Mouse (Mus musculus): ENCODE measurements at regions not wholly inside any gene's neighbourhood (a gene's known extent, or its start where the extent isn't known, plus 50 kb on each side); places are given as distances from the start of the nearest gene placed in this dataset.

DNA sequence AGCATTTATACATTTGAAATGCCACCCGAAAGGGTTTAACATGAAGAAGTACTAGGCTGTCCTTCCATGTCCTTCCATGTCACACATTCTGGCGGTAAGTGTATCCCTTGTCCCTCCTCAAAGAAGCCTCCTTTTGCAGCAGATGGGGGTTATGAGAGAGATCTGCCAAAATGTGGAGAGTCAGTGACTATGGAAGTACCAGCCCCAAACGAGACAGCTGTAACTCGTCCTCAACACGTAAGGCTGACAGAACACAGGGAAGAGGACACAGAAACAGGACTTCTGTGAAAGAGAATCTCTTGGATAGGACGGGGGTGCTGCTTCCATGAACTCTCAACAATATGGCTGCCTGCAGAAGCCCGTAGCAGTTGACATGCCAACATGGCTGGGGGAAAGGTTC is 320.4 kb upstream of the Gm10131 start:
- no peak overlapping the region for H3K4me3 ChIP-seq (ENCODE audit: insufficient read depth, low read depth, low read length)
- H3K9ac ChIP-seq (ENCODE audit: low read depth, low read length): no peak overlapping the region
- H3K79me2 ChIP-seq (ENCODE audit: control insufficient read depth, insufficient read depth, low read length): no peaks in the 10 kb centered on the region
- no peaks in the 10 kb centered on the region for H3K4me1 ChIP-seq (ENCODE audit: control insufficient read depth, insufficient read depth, low read length)
- TF ChIP-seq POLR2A (IDR thresholded peaks at IDR 0.05; ENCODE audit: extremely low read depth, insufficient read depth, low read length) (no peak), CTCF (IDR thresholded peaks at IDR 0.05; ENCODE audit: low read depth, low read length) (no peak)
- H3K27ac ChIP-seq (replicated peaks; ENCODE audit: insufficient read depth, low read depth, low read length): no peak overlapping the region
- no peaks in the 10 kb centered on the region for H3K27me3 ChIP-seq (ENCODE audit: control insufficient read depth, insufficient read depth, low read length)
- no peak for DNase-seq (ENCODE audit: extremely low read depth, low read depth, low spot score)
- no peaks in the 10 kb centered on the region for H3K36me3 ChIP-seq (ENCODE audit: control insufficient read depth, insufficient read depth, low read length)
- WGBS: 98% methylated on average over 7 of the region's 7 CpGs

DNA sequence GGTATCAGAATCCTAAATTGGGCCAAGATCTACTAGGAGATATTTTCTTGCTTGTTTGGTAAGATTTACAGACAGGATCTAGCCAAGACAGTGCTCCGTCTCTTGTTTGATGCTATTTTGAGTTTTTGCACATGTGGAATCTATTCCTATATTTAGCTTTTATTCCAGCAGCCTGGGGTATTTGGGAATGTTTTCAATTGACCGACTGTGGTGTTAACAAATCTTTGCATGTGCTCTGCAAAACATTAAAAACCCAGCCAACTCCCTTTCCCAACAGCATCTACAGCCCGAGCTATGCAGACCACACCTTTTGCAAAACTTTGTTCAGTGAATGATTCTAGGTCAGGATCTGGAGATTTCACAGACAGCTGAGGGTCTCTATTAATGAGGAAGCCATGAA is 317.7 kb upstream of the Gm10131 start:
- 87% methylated on average over 3 of the region's 3 CpGs for WGBS
- no peak for TF ChIP-seq CTCF (IDR thresholded peaks at IDR 0.05; ENCODE audit: low read depth, low read length)
- TF ChIP-seq POLR2A (IDR thresholded peaks at IDR 0.05; ENCODE audit: extremely low read depth, insufficient read depth, low read length): no peak

DNA sequence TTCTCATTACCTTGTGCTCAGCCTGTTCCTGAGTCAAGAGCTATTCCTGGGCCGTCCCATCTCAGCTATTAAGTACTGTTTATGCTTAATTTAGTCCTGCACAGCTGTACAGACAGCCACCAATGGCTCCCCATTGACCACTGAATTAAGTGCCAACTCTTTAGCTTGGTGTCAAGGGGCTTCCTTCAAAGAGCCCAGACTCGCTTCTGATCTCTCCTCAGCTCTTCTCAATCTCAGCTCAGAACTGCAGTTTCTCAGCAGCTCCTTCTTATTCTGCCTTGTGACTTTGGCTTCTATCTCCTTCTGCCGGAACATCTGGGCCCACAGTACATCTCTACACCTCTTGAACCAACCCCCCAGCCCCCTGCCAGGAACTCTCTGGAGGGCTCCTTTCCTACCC is 290.0 kb upstream of the Gm10131 start:
- H3K9ac ChIP-seq (ENCODE audit: low read depth, low read length): no peak overlapping the region
- H3K4me1 ChIP-seq (ENCODE audit: control insufficient read depth, insufficient read depth, low read length): no peaks in the 10 kb centered on the region; the same call in 1 of the 2 replicates
- H3K36me3 ChIP-seq (ENCODE audit: control insufficient read depth, insufficient read depth, low read length): no peaks in the 10 kb centered on the region
- no peak for DNase-seq (ENCODE audit: extremely low read depth, low read depth, low spot score)
- H3K79me2 ChIP-seq (ENCODE audit: control insufficient read depth, insufficient read depth, low read length): no peaks in the 10 kb centered on the region
- H3K4me3 ChIP-seq (ENCODE audit: insufficient read depth, low read depth, low read length): no peak overlapping the region
- no peaks in the 10 kb centered on the region for H3K27me3 ChIP-seq (ENCODE audit: control insufficient read depth, insufficient read depth, low read length)
- WGBS: 95% methylated on average over 3 of the region's 3 CpGs
- no peak overlapping the region for H3K27ac ChIP-seq (replicated peaks; ENCODE audit: insufficient read depth, low read depth, low read length)
- no peak for TF ChIP-seq POLR2A (IDR thresholded peaks at IDR 0.05; ENCODE audit: extremely low read depth, insufficient read depth, low read length)
- no peak for TF ChIP-seq CTCF (IDR thresholded peaks at IDR 0.05; ENCODE audit: low read depth, low read length)

More for the DNA sequence above, 317.7 kb upstream of the Gm10131 start:
- H3K4me3 ChIP-seq (ENCODE audit: insufficient read depth, low read depth, low read length): no peak overlapping the region
- no peak for DNase-seq (ENCODE audit: extremely low read depth, low read depth, low spot score)
- no peaks in the 10 kb centered on the region for H3K79me2 ChIP-seq (ENCODE audit: control insufficient read depth, insufficient read depth, low read length)
- H3K9ac ChIP-seq (ENCODE audit: low read depth, low read length): no peak overlapping the region
- H3K36me3 ChIP-seq (ENCODE audit: control insufficient read depth, insufficient read depth, low read length): no peaks in the 10 kb centered on the region
- H3K4me1 ChIP-seq (ENCODE audit: control insufficient read depth, insufficient read depth, low read length): no peaks in the 10 kb centered on the region
- H3K27me3 ChIP-seq (ENCODE audit: control insufficient read depth, insufficient read depth, low read length): no peaks in the 10 kb centered on the region
- H3K27ac ChIP-seq (replicated peaks; ENCODE audit: insufficient read depth, low read depth, low read length): no peak overlapping the region

DNA sequence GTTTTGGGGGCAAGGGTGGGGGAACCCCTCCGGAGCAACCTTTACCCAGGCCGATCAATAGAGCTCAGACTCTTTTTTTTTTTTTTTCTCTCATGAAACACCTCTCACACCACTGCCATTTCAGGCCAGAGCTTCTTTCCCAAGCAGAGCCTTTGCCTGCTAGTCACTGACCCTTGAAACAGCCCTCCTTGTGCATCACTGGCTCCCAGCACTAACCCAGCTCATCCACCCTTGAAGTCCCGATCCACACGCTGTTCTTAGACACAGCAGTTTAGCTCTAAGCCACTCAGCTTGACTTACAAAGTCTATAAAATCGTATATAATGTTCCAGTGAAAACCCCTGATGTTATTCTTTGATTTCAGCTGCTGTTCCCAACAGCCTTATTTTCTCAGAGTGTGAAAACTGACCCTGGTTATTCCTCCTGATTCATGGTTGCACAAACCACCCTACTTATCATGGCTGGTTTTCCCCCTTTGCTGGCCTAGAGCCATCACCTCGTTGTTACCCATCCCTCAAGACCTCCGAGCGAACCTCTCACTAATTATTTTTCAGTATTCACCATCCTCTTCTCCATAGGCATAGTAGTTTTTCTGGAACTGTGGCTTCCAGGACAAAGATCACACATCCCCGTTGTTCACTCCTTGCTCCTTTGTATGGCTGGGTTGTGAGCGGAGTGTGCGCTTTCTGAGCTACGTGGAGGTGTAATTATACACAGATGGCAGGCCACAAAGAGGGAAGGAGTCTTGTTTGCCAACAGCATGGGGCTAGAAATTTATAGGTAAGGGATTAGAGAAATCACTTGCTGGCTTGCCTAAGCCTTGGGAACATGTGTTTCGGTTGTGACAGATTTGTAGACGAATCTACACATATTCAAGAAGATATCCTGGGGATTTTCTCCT is 287.6 kb upstream of the Gm10131 start:
- H3K36me3 ChIP-seq (ENCODE audit: control insufficient read depth, insufficient read depth, low read length): no peaks in the 10 kb centered on the region

DNA sequence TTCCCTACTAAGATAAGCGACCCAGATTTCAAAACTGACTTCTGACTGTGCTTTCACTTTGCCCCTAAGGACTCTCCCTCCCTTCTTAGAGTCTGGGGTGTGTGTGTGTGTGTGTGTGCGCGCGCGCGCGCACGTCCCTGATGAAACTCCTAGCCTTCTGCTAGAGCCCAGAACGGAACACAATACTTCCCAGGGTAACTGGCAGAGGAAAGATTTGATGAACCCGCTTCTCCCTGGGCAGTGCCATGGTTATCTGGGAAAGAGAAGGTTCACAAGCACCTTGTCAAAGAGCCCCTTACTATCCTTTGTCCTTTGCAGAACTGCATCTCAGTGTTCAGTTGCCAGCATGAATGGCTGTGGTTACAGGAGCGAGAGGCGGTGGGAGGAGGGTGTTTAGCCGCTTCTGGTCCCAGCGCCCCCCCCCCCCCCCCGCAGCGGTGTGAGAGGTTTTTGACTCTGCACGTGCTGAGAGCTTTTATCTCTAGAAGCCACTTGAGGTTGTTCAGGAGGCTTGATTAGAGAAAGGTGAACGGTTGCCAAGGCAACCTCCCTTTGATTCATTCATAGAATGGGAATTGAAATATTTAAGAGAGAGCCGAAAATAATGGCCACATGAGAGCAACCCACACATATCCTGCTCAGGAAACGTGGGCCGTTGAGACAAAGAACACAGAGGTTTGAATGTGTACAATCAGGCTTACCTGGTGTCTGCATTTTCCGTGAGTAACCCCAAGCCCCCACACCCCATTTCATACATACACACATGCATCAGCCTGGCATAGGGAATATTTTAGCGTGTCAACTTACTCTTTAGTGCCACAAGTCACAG is 286.3 kb upstream of the Gm10131 start:
- Histone ChIP-seq H3K36me3 (ENCODE audit: control insufficient read depth, insufficient read depth, low read length) (no peaks in the 10 kb centered on the region), H3K4me1 (ENCODE audit: control insufficient read depth, insufficient read depth, low read length) (no peaks in the 10 kb centered on the region; the same call in 1 of the 2 replicates), H3K27me3 (ENCODE audit: control insufficient read depth, insufficient read depth, low read length) (no peaks in the 10 kb centered on the region), H3K4me3 (ENCODE audit: insufficient read depth, low read depth, low read length) (no peak overlapping the region), H3K9ac (ENCODE audit: low read depth, low read length) (no peak overlapping the region), H3K27ac (replicated peaks; ENCODE audit: insufficient read depth, low read depth, low read length) (no peak overlapping the region), H3K79me2 (ENCODE audit: control insufficient read depth, insufficient read depth, low read length) (no peaks in the 10 kb centered on the region)
- TF ChIP-seq CTCF (IDR thresholded peaks at IDR 0.05; ENCODE audit: low read depth, low read length) (no peak), POLR2A (IDR thresholded peaks at IDR 0.05; ENCODE audit: extremely low read depth, insufficient read depth, low read length) (no peak)
- no peak for DNase-seq (ENCODE audit: extremely low read depth, low read depth, low spot score)
- WGBS: 60% methylated on average over 22 of the region's 23 CpGs

More for the DNA sequence above, 287.6 kb upstream of the Gm10131 start:
- H3K9ac ChIP-seq (ENCODE audit: low read depth, low read length): no peak overlapping the region
- WGBS: 80% methylated on average over 14 of the region's 14 CpGs
- TF ChIP-seq POLR2A (IDR thresholded peaks at IDR 0.05; ENCODE audit: extremely low read depth, insufficient read depth, low read length) (no peak), CTCF (IDR thresholded peaks at IDR 0.05; ENCODE audit: low read depth, low read length) (no peak)
- H3K79me2 ChIP-seq (ENCODE audit: control insufficient read depth, insufficient read depth, low read length): no peaks in the 10 kb centered on the region
- no peaks in the 10 kb centered on the region for H3K27me3 ChIP-seq (ENCODE audit: control insufficient read depth, insufficient read depth, low read length)
- H3K4me1 ChIP-seq (ENCODE audit: control insufficient read depth, insufficient read depth, low read length): no peaks in the 10 kb centered on the region; the same call in 1 of the 2 replicates
- H3K27ac ChIP-seq (replicated peaks; ENCODE audit: insufficient read depth, low read depth, low read length): no peak overlapping the region
- peak; percentile 40 for DNase-seq (ENCODE audit: extremely low read depth, low read depth, low spot score)
- no peak overlapping the region for H3K4me3 ChIP-seq (ENCODE audit: insufficient read depth, low read depth, low read length)
